Mouse (Mus musculus) myocyte (in vitro differentiated cells): ENCODE measurements around the gene Ceacam19.

Experiments used
- MYOG ChIP-seq, 3 experiments: IDR thresholded peaks; one replicate each; pipeline ENCODE4 v1.6.1; 2011; ENCODE audit warnings: control low read depth in 2 of 3, low read depth in 2 of 3, mild to moderate bottlenecking in 2 of 3; ENCODE audit not compliant: insufficient read length in 2 of 3, control insufficient read depth in 1 of 3, insufficient read depth in 1 of 3
- POLR2A ChIP-seq: IDR thresholded peaks from one replicate; pipeline ENCODE4 v1.6.1; 2011; ENCODE audit warnings: low read depth, mild to moderate bottlenecking, control low read depth, moderate library complexity; ENCODE audit not compliant: insufficient read length
- POLR2AphosphoS2 ChIP-seq: IDR thresholded peaks from one replicate; pipeline ENCODE4 v1.6.1; 2011; ENCODE audit warnings: low read depth, control low read depth; ENCODE audit not compliant: insufficient read length
- TCF3 ChIP-seq: IDR thresholded peaks from one replicate; pipeline ENCODE4 v1.6.1; 2011; ENCODE audit warnings: low read depth, control low read depth; ENCODE audit not compliant: insufficient read length

GRCm38 (mm10) chr7:19928486-19928885 is 40.7 kb upstream of the Ceacam19 start:
- no peak for TF ChIP-seq POLR2A
- no peak for TF ChIP-seq POLR2AphosphoS2
- TF ChIP-seq TCF3 = no peak
- TF ChIP-seq MYOG (IDR thresholded peaks at IDR 0.05; ENCODE audit: control insufficient read depth in 1 of 3, insufficient read depth in 1 of 3, insufficient read length in 2 of 3, low read depth in 2 of 3) = no peak
